Mouse (Mus musculus): ENCODE data around the gene Oas1c. TPM values are rescaled to one million over a fixed set of nuclear protein-coding genes. Genes with fewer than 3 reads are reported as not detected.
"Not testable (repeated sequence)": the region's sequence is repeated elsewhere in the genome, so short reads cannot be mapped to it uniquely, and the experiment has no call there.

Oas1c gene
- polyA plus RNA-seq, 1 experiment = 0.01 TPM

GRCm38 (mm10) chr5:120806458-120806857 is 5.9 kb downstream of the Oas1c start:
- Histone ChIP-seq H3K4me3 (no peak overlapping the region), H3ac (ENCODE audit: control insufficient read depth, insufficient read length) (no peak overlapping the region), H3K27me3 (ENCODE audit: control insufficient read depth, insufficient read depth, insufficient read length) (peaks cover 11% of the 10 kb centered on the region), H3K36me3 (ENCODE audit: control insufficient read depth, insufficient read depth) (no peaks in the 10 kb centered on the region), H3K79me2 (ENCODE audit: control insufficient read depth, insufficient read depth) (no peaks in the 10 kb centered on the region), H3K4me2 (ENCODE audit: low read depth) (no peak overlapping the region)
- TF ChIP-seq POLR2AphosphoS2 (IDR thresholded peaks at IDR 0.05; ENCODE audit: insufficient read length, low read depth) (no peak), MAX (IDR thresholded peaks at IDR 0.05; ENCODE audit: low read depth) (no peak), USF1 (IDR thresholded peaks at IDR 0.05; ENCODE audit: low read depth) (no peak), MYOD1 (IDR thresholded peaks at IDR 0.05; ENCODE audit: control insufficient read depth in 1 of 3, insufficient read length in 2 of 3, low read depth in 2 of 3) (no peak), TCF3 (IDR thresholded peaks at IDR 0.05; ENCODE audit: insufficient read length, low read depth) (no peak), SRF (IDR thresholded peaks at IDR 0.05; ENCODE audit: control insufficient read depth, insufficient read length, low read depth) (no peak), MYOG (IDR thresholded peaks at IDR 0.05; ENCODE audit: control insufficient read depth in 1 of 3, insufficient read depth in 1 of 3, insufficient read length in 2 of 3, low read depth in 2 of 3) (no peak), POLR2A (IDR thresholded peaks at IDR 0.05; ENCODE audit: insufficient read length, low read depth) (no peak), REST (IDR thresholded peaks at IDR 0.05; ENCODE audit: insufficient read depth, insufficient read length) (no peak), E2F4 (IDR thresholded peaks at IDR 0.05; ENCODE audit: insufficient read depth) (no peak), TCF12 (IDR thresholded peaks at IDR 0.05; ENCODE audit: insufficient read depth, poor library complexity, severe bottlenecking) (no peak), CEBPB (IDR thresholded peaks at IDR 0.05; ENCODE audit: insufficient read depth, poor library complexity, severe bottlenecking) (no peak)

- TF ChIP-seq POLR2A (IDR thresholded peaks at IDR 0.05; ENCODE audit: insufficient read length, low read depth) = no peak
- TF ChIP-seq TCF3 (IDR thresholded peaks at IDR 0.05; ENCODE audit: insufficient read length, low read depth) = no peak
- TF ChIP-seq USF1 (IDR thresholded peaks at IDR 0.05; ENCODE audit: low read depth) = no peak
- TF ChIP-seq SRF (IDR thresholded peaks at IDR 0.05; ENCODE audit: control insufficient read depth, insufficient read length, low read depth) = no peak
- no peak for TF ChIP-seq E2F4 (IDR thresholded peaks at IDR 0.05; ENCODE audit: insufficient read depth)
- no peak for TF ChIP-seq MAX (IDR thresholded peaks at IDR 0.05; ENCODE audit: low read depth)
- TF ChIP-seq MYOG (IDR thresholded peaks at IDR 0.05; ENCODE audit: control insufficient read depth in 1 of 3, insufficient read depth in 1 of 3, insufficient read length in 2 of 3, low read depth in 2 of 3) = no peak
- TF ChIP-seq POLR2AphosphoS2 (IDR thresholded peaks at IDR 0.05; ENCODE audit: insufficient read length, low read depth) = no peak
- TF ChIP-seq MYOD1 (IDR thresholded peaks at IDR 0.05; ENCODE audit: control insufficient read depth in 1 of 3, insufficient read length in 2 of 3, low read depth in 2 of 3) = no peak
- no peak for TF ChIP-seq REST (IDR thresholded peaks at IDR 0.05; ENCODE audit: insufficient read depth, insufficient read length)
- TF ChIP-seq TCF12 (IDR thresholded peaks at IDR 0.05; ENCODE audit: insufficient read depth, poor library complexity, severe bottlenecking) = no peak
- TF ChIP-seq CEBPB (IDR thresholded peaks at IDR 0.05; ENCODE audit: insufficient read depth, poor library complexity, severe bottlenecking) = no peak
- Histone ChIP-seq H3K79me2 (ENCODE audit: control insufficient read depth, insufficient read depth) (no peaks in the 10 kb centered on the region), H3K4me2 (ENCODE audit: low read depth) (no peak overlapping the region), H3K27me3 (ENCODE audit: control insufficient read depth, insufficient read depth, insufficient read length) (peaks cover 16% of the 10 kb centered on the region), H3ac (ENCODE audit: control insufficient read depth, insufficient read length) (no peak overlapping the region), H3K36me3 (ENCODE audit: control insufficient read depth, insufficient read depth) (no peaks in the 10 kb centered on the region), H3K4me3 (no peak overlapping the region)
These were observed 8.7 kb downstream of the Oas1c start for GRCm38 (mm10) chr5:120803596-120803995.

GRCm38 (mm10) chr5:120798943-120799342 is 13.4 kb downstream of the Oas1c start:
- H3K79me2 ChIP-seq (ENCODE audit: control insufficient read depth, insufficient read depth); H3K4me2 ChIP-seq (ENCODE audit: low read depth); H3ac ChIP-seq (ENCODE audit: control insufficient read depth, insufficient read length); H3K4me3 ChIP-seq; H3K36me3 ChIP-seq (ENCODE audit: control insufficient read depth, insufficient read depth): not testable (repeated sequence)
- peaks cover 25% of the 10 kb centered on the region for H3K27me3 ChIP-seq (ENCODE audit: control insufficient read depth, insufficient read depth, insufficient read length)

- not testable (repeated sequence) for H3K4me3 ChIP-seq; H3ac ChIP-seq (ENCODE audit: control insufficient read depth, insufficient read length); H3K79me2 ChIP-seq (ENCODE audit: control insufficient read depth, insufficient read depth); H3K36me3 ChIP-seq (ENCODE audit: control insufficient read depth, insufficient read depth); H3K4me2 ChIP-seq (ENCODE audit: low read depth)
- peaks cover 25% of the 10 kb centered on the region for H3K27me3 ChIP-seq (ENCODE audit: control insufficient read depth, insufficient read depth, insufficient read length)
These were observed 14.2 kb downstream of the Oas1c start for GRCm38 (mm10) chr5:120798147-120798546.

GRCm38 (mm10) chr5:120795480-120796034 is 16.8 kb downstream of the Oas1c start, which contains the start of gene Oas1e:
TSS of gene Oas1e (minus strand) at chr5:120795530.
- not testable (repeated sequence) for H3K36me3 ChIP-seq (ENCODE audit: control insufficient read depth, insufficient read depth); H3ac ChIP-seq (ENCODE audit: control insufficient read depth, insufficient read length); H3K79me2 ChIP-seq (ENCODE audit: control insufficient read depth, insufficient read depth); H3K4me2 ChIP-seq (ENCODE audit: low read depth); H3K4me3 ChIP-seq; H3K27me3 ChIP-seq (ENCODE audit: control insufficient read depth, insufficient read depth, insufficient read length)

- Histone ChIP-seq H3K79me2 (ENCODE audit: control insufficient read depth, insufficient read depth) (no peaks in the 10 kb centered on the region), H3K27me3 (ENCODE audit: control insufficient read depth, insufficient read depth, insufficient read length) (peaks cover 18% of the 10 kb centered on the region), H3K4me2 (ENCODE audit: low read depth) (no peak overlapping the region), H3ac (ENCODE audit: control insufficient read depth, insufficient read length) (no peak overlapping the region), H3K4me3 (no peak overlapping the region), H3K36me3 (ENCODE audit: control insufficient read depth, insufficient read depth) (no peaks in the 10 kb centered on the region)
- TF ChIP-seq CEBPB (IDR thresholded peaks at IDR 0.05; ENCODE audit: insufficient read depth, poor library complexity, severe bottlenecking) (no peak), SRF (IDR thresholded peaks at IDR 0.05; ENCODE audit: control insufficient read depth, insufficient read length, low read depth) (no peak), E2F4 (IDR thresholded peaks at IDR 0.05; ENCODE audit: insufficient read depth) (no peak), POLR2A (IDR thresholded peaks at IDR 0.05; ENCODE audit: insufficient read length, low read depth) (no peak), REST (IDR thresholded peaks at IDR 0.05; ENCODE audit: insufficient read depth, insufficient read length) (no peak), TCF12 (IDR thresholded peaks at IDR 0.05; ENCODE audit: insufficient read depth, poor library complexity, severe bottlenecking) (no peak), MYOD1 (IDR thresholded peaks at IDR 0.05; ENCODE audit: control insufficient read depth in 1 of 3, insufficient read length in 2 of 3, low read depth in 2 of 3) (no peak), MYOG (IDR thresholded peaks at IDR 0.05; ENCODE audit: control insufficient read depth in 1 of 3, insufficient read depth in 1 of 3, insufficient read length in 2 of 3, low read depth in 2 of 3) (no peak), POLR2AphosphoS2 (IDR thresholded peaks at IDR 0.05; ENCODE audit: insufficient read length, low read depth) (no peak), TCF3 (IDR thresholded peaks at IDR 0.05; ENCODE audit: insufficient read length, low read depth) (no peak), USF1 (IDR thresholded peaks at IDR 0.05; ENCODE audit: low read depth) (no peak), MAX (IDR thresholded peaks at IDR 0.05; ENCODE audit: low read depth) (no peak)
These were observed 19.3 kb downstream of the Oas1c start for GRCm38 (mm10) chr5:120793043-120793442.

Data from myocyte (in vitro differentiated cells).